Mouse (Mus musculus) hindbrain, embryonic 10.5 days (tissue): ENCODE measurements around the gene 2900026A02Rik. TPM values are rescaled to one million over a fixed set of nuclear protein-coding genes. Genes with fewer than 3 reads are reported as not detected.
A peak's percentile ranks its signal among the peaks of the same experiment; 100 is the strongest.

Source experiments
- DNase-seq: peaks from one replicate; pipeline ENCODE4 v3.0.0-alpha.2; 2017; ENCODE audit warnings: low spot score
- H3K27ac ChIP-seq: fragments of 300-500 bp; sonication (generic); 2 replicates; pipeline ENCODE4 v1.5.1; 2016; ENCODE audit warnings: mild to moderate bottlenecking, moderate library complexity
- H3K27me3 ChIP-seq: fragments of 300-500 bp; sonication (generic); 2 replicates; pipeline ENCODE4 v1.6.1; 2016; ENCODE audit warnings: mild to moderate bottlenecking; ENCODE audit not compliant: poor library complexity, insufficient read depth, severe bottlenecking
- H3K36me3 ChIP-seq: fragments of 300-500 bp; sonication (generic); 2 replicates; pipeline ENCODE4 v1.6.1; 2016; ENCODE audit warnings: mild to moderate bottlenecking, moderate library complexity
- H3K4me1 ChIP-seq: fragments of 300-500 bp; sonication (generic); replicated peaks from 2 replicates; pipeline ENCODE4 v1.6.1; 2016; ENCODE audit warnings: mild to moderate bottlenecking
- H3K4me3 ChIP-seq: fragments of 300-500 bp; sonication (generic); 2 replicates; pipeline ENCODE4 v1.5.1; 2016; ENCODE audit warnings: mild to moderate bottlenecking, moderate library complexity
- H3K9me3 ChIP-seq: fragments of 300-500 bp; sonication (generic); 2 replicates; pipeline ENCODE4 v1.6.1; 2016; ENCODE audit warnings: mild to moderate bottlenecking, moderate library complexity
- WGBS: fragments of 180-500 bp; shearing (Covaris S2); methylation state at CpG from one replicate; pipeline ENCODE4 v1.1.7; 2016; 5-methylcytosine and 5-hydroxymethylcytosine counted together
- polyA plus RNA-seq: library from polyadenylated mRNA; unstranded; fragments of >200 nt; fragmentation: Nextera tagmentation; extraction: Ambion mirVana; gene quantifications from 2 replicates; pipeline ENCODE4 v1.2.1, GENCODE M21; 2016

Gene 2900026A02Rik
- polyA plus RNA-seq, 1 experiment from 2014 or later: 2.1 TPM

- peaks cover 11% of the 10 kb centered on the region; the same call in 1 of the 2 replicates for H3K4me1 ChIP-seq
- DNase-seq: no peak
- no peak overlapping the region for H3K4me3 ChIP-seq
- 0 out of 2 replicates have a peak overlapping the region, but pooled peaks have one; percentile 3 for H3K27ac ChIP-seq
- no peaks in the 10 kb centered on the region for H3K27me3 ChIP-seq
- no peaks in the 10 kb centered on the region for H3K9me3 ChIP-seq
- 72% methylated on average over 14 of the region's 14 CpGs for WGBS
- peaks cover 45% of the 10 kb centered on the region for H3K36me3 ChIP-seq
Observed at GRCm38 (mm10) chr5:113190558-113190957, 30.5 kb downstream of the 2900026A02Rik start.

DNA sequence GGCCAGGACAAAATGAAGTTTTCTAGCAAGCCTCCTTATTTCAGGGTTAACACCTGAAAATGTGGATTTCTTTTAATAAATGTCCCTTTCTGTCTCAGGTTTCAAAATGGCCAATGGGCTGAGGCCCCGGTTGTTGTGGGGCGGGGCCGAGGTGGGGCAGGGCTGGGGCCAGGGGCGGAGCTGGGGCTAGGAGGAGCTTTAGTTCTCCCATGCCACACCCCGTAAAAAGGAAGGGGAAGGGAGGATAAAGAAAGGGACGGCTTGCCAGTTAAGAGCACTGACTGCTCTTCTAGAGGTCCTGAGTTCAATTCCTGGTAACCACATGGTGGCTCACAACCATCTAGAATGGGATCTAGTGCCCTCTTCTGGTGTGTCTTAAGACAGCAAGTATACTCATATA lies 39.6 kb downstream of the 2900026A02Rik start:
- Histone ChIP-seq H3K4me1 (peaks cover 22% of the 10 kb centered on the region), H3K36me3 (peaks cover 35% of the 10 kb centered on the region), H3K27ac (peak overlapping the region; percentile 89; the same call in 1 of the 2 replicates), H3K27me3 (no peaks in the 10 kb centered on the region), H3K4me3 (no peak overlapping the region), H3K9me3 (peaks cover 3% of the 10 kb centered on the region; the same call in 1 of the 2 replicates)
- WGBS: 47% methylated on average over 6 of the region's 6 CpGs
- DNase-seq: no peak

GRCm38 (mm10) chr5:113180755-113181154 lies 40.3 kb downstream of the 2900026A02Rik start:
- Histone ChIP-seq H3K36me3 (peaks cover 37% of the 10 kb centered on the region), H3K4me3 (peak overlapping the region; percentile 46), H3K4me1 (peaks cover 22% of the 10 kb centered on the region), H3K27me3 (no peaks in the 10 kb centered on the region), H3K9me3 (peaks cover 3% of the 10 kb centered on the region; the same call in 1 of the 2 replicates), H3K27ac (peak overlapping the region; percentile 89)
- 80% methylated on average over 15 of the region's 15 CpGs for WGBS
- no peak for DNase-seq

GRCm38 (mm10) chr5:113179843-113180682 lies 41.0 kb downstream of the 2900026A02Rik start:
- peak overlapping the region; percentile 46 for H3K4me3 ChIP-seq
- H3K36me3 ChIP-seq: peaks cover 37% of the 10 kb centered on the region
- peaks cover 3% of the 10 kb centered on the region; the same call in 1 of the 2 replicates for H3K9me3 ChIP-seq
- peak overlapping the region; percentile 89 for H3K27ac ChIP-seq
- no peaks in the 10 kb centered on the region for H3K27me3 ChIP-seq
- WGBS: 2% methylated on average over 30 of the region's 30 CpGs
- peaks cover 25% of the 10 kb centered on the region for H3K4me1 ChIP-seq
- peak; percentile 91 for DNase-seq

- Histone ChIP-seq H3K4me1 (peaks cover 31% of the 10 kb centered on the region), H3K27ac (peak overlapping the region; percentile 89), H3K4me3 (peak overlapping the region; percentile 46), H3K36me3 (peaks cover 34% of the 10 kb centered on the region), H3K27me3 (no peaks in the 10 kb centered on the region), H3K9me3 (peaks cover 3% of the 10 kb centered on the region; the same call in 1 of the 2 replicates)
- no peak for DNase-seq
- WGBS: 6% methylated on average over 7 of the region's 9 CpGs
Observed at GRCm38 (mm10) chr5:113179451-113179842, 41.6 kb downstream of the 2900026A02Rik start.

DNA sequence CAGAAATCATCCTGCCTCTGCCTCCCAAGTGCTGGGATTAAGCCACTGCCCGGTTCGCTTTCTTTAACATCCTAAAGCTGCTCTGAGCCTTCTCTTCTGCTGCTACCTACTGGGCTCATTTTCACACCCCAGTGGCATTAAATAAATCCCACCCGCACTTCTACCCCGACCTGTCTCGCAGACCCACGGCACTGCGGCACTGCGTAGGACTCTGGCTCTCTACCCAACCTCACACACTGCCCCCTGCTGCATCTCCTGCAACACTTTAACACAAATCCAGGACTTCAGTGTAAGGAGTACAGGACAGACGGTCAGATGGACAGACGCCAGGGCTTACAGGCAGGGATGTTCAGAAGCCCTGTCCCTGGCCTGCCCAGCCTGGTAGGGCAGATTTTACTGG lies 45.1 kb downstream of the 2900026A02Rik start:
- no peak overlapping the region for H3K4me3 ChIP-seq
- whole genome bisulfite sequencing: 94% methylated on average over 10 of the region's 10 CpGs
- H3K36me3 ChIP-seq: 0 out of 2 replicates have a peak, but pooled peaks cover 7% of the 10 kb centered on the region
- peaks cover 34% of the 10 kb centered on the region for H3K4me1 ChIP-seq
- no peak for DNase-seq
- no peaks in the 10 kb centered on the region for H3K27me3 ChIP-seq
- peaks cover 3% of the 10 kb centered on the region; the same call in 1 of the 2 replicates for H3K9me3 ChIP-seq
- H3K27ac ChIP-seq: no peak overlapping the region

DNA sequence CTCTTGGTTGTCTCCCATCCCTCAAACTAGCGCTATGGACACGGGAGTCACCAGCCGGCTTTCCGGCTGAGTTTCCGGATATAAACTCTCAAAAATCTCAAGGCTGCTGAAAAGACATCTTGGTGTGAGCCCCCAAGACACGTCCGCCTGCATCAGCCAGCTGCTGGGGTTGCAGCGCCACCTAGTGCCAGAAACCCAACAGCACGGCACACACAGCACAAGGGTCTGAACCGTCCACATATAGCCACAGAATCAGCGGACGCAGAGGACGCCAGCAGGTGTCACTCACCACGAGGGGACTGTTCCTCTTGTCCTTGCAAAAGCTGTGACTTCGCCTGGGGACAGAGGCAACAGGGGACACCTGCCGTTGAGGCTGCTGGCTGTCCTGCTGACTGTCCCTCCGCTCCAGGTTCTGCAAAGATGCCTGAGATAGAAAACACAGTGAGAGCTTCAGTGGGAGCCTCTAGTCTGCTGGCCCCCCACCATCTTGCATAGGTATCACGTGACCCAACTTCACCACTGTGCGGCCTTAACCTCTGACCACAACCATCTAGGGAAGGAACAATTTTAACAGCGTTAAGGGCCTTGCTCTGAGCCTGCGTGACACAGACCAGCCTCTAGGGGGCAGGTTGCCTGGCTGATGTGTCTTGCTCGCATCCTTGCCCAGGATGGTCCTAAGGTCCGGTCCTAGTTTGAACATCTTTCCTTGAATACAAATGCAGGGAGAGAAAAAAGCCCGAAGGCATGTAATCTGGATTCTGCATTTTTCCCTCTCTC lies 45.9 kb downstream of the 2900026A02Rik start:
- Histone ChIP-seq H3K9me3 (peaks cover 3% of the 10 kb centered on the region; the same call in 1 of the 2 replicates), H3K4me3 (no peak overlapping the region), H3K36me3 (0 out of 2 replicates have a peak, but pooled peaks cover 7% of the 10 kb centered on the region), H3K4me1 (peaks cover 25% of the 10 kb centered on the region), H3K27me3 (no peaks in the 10 kb centered on the region), H3K27ac (0 out of 2 replicates have a peak overlapping the region, but pooled peaks have one; percentile 30)
- DNase-seq: peak; percentile 71
- 45% methylated on average over 24 of the region's 24 CpGs for WGBS

DNA sequence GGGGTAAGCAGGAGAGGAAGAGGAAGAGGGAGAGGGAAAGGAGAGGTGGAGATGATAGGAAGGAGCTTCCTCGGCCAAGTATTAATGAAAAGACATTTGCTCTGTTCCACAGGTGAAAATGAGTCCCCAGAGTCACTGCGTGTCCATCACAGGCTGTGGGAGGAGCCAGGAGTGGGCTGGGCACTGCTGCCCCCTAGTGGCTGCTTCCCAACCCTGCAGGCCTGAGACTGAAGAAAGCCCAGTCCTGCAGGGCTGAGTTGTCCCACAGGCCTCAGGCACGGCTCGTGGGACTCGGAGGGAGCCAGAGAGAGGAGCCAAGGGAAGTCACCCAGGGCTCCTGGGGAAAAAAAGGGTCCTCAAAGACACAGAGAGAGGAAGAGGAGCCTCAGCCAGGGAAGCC lies 47.7 kb downstream of the 2900026A02Rik start:
- Histone ChIP-seq H3K36me3 (0 out of 2 replicates have a peak, but pooled peaks cover 11% of the 10 kb centered on the region), H3K9me3 (peaks cover 3% of the 10 kb centered on the region; the same call in 1 of the 2 replicates), H3K4me3 (no peak overlapping the region), H3K27ac (peak overlapping the region; percentile 56), H3K4me1 (peaks cover 15% of the 10 kb centered on the region), H3K27me3 (no peaks in the 10 kb centered on the region)
- DNase-seq: peak; percentile 76
- WGBS: 31% methylated on average over 5 of the region's 5 CpGs

DNA sequence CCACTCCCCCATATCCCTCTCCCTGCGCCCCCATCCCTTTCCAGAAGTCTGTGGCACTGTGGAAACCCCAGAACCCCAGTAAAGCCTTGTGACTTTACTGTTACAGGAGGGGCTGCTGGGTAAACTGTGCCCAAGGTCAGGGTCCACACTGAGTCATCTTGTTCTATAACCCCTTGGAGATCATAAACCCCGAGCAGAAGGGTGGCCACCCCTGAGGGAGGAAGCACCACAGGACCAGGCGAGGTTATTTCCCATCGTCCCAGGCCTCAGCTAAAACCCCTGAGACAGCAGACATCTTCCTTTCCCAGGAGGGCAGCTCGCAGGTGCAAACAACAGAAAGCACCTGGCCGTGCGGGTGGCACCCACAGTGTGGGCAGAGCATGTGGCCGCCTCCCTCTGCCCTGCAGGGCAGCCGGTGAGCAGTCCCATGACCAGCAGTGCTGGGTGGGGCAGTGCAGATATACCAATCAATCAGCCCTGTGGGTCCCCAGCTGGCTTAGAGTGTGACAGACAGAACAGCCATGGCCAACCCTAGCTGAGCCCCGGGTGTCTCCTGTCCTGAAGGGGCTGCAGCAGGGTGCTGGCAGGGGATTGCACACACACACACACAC lies 49.0 kb downstream of the 2900026A02Rik start:
- Histone ChIP-seq H3K4me1 (peaks cover 16% of the 10 kb centered on the region), H3K36me3 (0 out of 2 replicates have a peak, but pooled peaks cover 11% of the 10 kb centered on the region), H3K27ac (no peak overlapping the region), H3K4me3 (no peak overlapping the region), H3K27me3 (no peaks in the 10 kb centered on the region), H3K9me3 (peaks cover 3% of the 10 kb centered on the region; the same call in 1 of the 2 replicates)
- DNase-seq: no peak
- 84% methylated on average over 10 of the region's 10 CpGs for WGBS

GRCm38 (mm10) chr5:113170064-113170754 lies 50.8 kb downstream of the 2900026A02Rik start:
- no peak overlapping the region for H3K4me3 ChIP-seq
- no peak for DNase-seq

DNA sequence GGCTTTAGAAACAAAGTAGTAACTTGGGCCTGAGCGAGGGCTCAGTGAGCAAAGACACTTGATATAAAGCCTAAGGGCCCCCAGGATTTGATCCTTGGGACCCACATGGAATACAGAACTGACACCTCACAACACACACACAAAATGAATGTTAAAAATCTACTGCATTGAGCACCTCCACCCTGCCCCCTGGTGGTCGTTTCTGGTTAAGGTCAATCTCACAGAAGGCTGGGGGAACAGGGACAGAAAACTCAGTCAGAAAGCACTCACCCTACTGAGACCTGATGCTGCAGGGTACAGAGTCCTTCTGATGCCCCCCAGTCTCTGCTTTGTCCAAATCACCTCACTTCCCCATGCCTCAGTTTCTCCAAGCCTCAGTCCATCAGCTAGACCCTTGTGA lies 53.3 kb downstream of the 2900026A02Rik start:
- Histone ChIP-seq H3K4me1 (peaks cover 44% of the 10 kb centered on the region), H3K9me3 (no peaks in the 10 kb centered on the region), H3K27ac (no peak overlapping the region), H3K27me3 (0 out of 2 replicates have a peak, but pooled peaks cover 4% of the 10 kb centered on the region), H3K4me3 (no peak overlapping the region), H3K36me3 (0 out of 2 replicates have a peak, but pooled peaks cover 4% of the 10 kb centered on the region)
- DNase-seq: peak; percentile 47
- 45% methylated on average over 2 of the region's 2 CpGs for WGBS

More at GRCm38 (mm10) chr5:113170064-113170754, 50.8 kb downstream of the 2900026A02Rik start:
- 87% methylated on average over 11 of the region's 11 CpGs for WGBS
- no peak overlapping the region for H3K27ac ChIP-seq
- H3K27me3 ChIP-seq: no peaks in the 10 kb centered on the region
- H3K9me3 ChIP-seq: no peaks in the 10 kb centered on the region
- peaks cover 33% of the 10 kb centered on the region for H3K4me1 ChIP-seq
- 0 out of 2 replicates have a peak, but pooled peaks cover 4% of the 10 kb centered on the region for H3K36me3 ChIP-seq
